Mouse (Mus musculus) lung, postnatal 0 days (tissue): ENCODE results near the gene Slc35g1. TPM values are rescaled to one million over a fixed set of nuclear protein-coding genes. Genes with fewer than 3 reads are reported as not detected.

Experiments
- ATAC-seq: fragments of 200-750 bp; cut with Nextera tagmentation; 2 replicates; pipeline ENCODE4 v1.8.0; 2017; ENCODE audit warnings: moderate library complexity
- DNase-seq: peaks from one replicate; pipeline ENCODE4 v3.0.0-alpha.2; 2016; ENCODE audit warnings: low spot score
- H3K27ac ChIP-seq: fragments of 300-500 bp; sonication (generic); 2 replicates; pipeline ENCODE4 v1.5.1; 2014; ENCODE audit warnings: antibody characterized with exemption, mild to moderate bottlenecking, low read length, mixed read lengths
- H3K27me3 ChIP-seq: fragments of 300-500 bp; sonication (generic); replicated peaks from 2 replicates; pipeline ENCODE4 v1.6.1; 2014; ENCODE audit warnings: low read length, mixed read lengths; ENCODE audit not compliant: insufficient read depth
- H3K36me3 ChIP-seq: fragments of 300-500 bp; sonication (generic); 2 replicates; pipeline ENCODE4 v1.6.1; 2014; ENCODE audit warnings: low read length, mixed read lengths; ENCODE audit not compliant: insufficient read depth
- H3K4me1 ChIP-seq: fragments of 300-500 bp; sonication (generic); 2 replicates; pipeline ENCODE4 v1.6.1; 2014; ENCODE audit warnings: antibody characterized with exemption, low read depth, low read length, mixed read lengths; ENCODE audit not compliant: insufficient read depth
- H3K4me2 ChIP-seq: fragments of 300-500 bp; sonication (generic); replicated peaks from 2 replicates; pipeline ENCODE4 v1.6.1; 2014; ENCODE audit warnings: low read depth, mild to moderate bottlenecking, low read length, moderate library complexity, mixed read lengths
- H3K4me3 ChIP-seq: fragments of 300-500 bp; sonication (generic); 2 replicates; pipeline ENCODE4 v1.5.1; 2014; ENCODE audit warnings: low read depth, low read length
- H3K9ac ChIP-seq: fragments of 300-500 bp; sonication (generic); replicated peaks from 2 replicates; pipeline ENCODE4 v1.6.1; 2014; ENCODE audit warnings: low read depth, mild to moderate bottlenecking
- H3K9me3 ChIP-seq: fragments of 300-500 bp; sonication (generic); 2 replicates; pipeline ENCODE4 v1.6.1; 2016; ENCODE audit warnings: low read length, mixed read lengths
- CTCF ChIP-seq: IDR thresholded peaks from 2 replicates; pipeline ENCODE4 v1.5.1; 2016; ENCODE audit warnings: antibody characterized with exemption, mild to moderate bottlenecking
- EP300 ChIP-seq: IDR thresholded peaks from 2 replicates; pipeline ENCODE4 v1.6.1; 2016; ENCODE audit warnings: antibody characterized with exemption, mild to moderate bottlenecking, control low read depth
- WGBS: fragments of 180-500 bp; shearing (Covaris S2); extraction: QIAGEN DNeasy Blood & Tissue Kit; methylation state at CpG from one replicate; pipeline ENCODE4 v1.1.7; 2014; 5-methylcytosine and 5-hydroxymethylcytosine counted together
- polyA plus RNA-seq: library from polyadenylated mRNA; unstranded; fragments of >200 nt; fragmentation: Nextera tagmentation; extraction: Ambion mirVana; gene quantifications from 2 replicates; pipeline ENCODE4 v1.2.1, GENCODE M21; 2015

The Slc35g1 gene
- polyA plus RNA-seq, 1 experiment from 2014 or later: 3.2 TPM

DNA sequence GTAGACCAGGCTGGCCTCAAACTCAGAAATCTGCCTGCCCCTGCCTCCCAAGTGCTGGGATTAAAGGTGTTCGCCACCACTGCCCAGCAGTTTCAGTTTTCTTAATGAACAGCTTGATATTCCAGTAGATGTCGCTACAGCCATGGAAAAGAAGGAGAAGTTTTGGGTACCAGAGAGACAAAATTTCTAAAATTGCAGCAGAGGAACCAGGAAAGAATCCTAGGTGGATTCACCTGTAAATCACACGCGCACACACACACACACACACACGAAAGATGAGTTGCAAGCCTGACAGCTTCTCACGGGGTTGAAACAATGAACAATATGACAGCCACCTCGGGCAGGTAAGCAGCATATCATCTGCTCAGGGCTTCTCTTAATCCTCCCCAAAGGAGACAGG lies 28.1 kb downstream of the Slc35g1 start:
- Histone ChIP-seq H3K4me3 (no peak overlapping the region), H3K36me3 (no peaks in the 10 kb centered on the region), H3K4me2 (no peak overlapping the region), H3K27me3 (no peaks in the 10 kb centered on the region), H3K9me3 (no peaks in the 10 kb centered on the region), H3K27ac (no peak overlapping the region), H3K4me1 (no peaks in the 10 kb centered on the region), H3K9ac (no peak overlapping the region)
- ATAC-seq: no peak
- 41% methylated on average over 7 of the region's 7 CpGs for WGBS
- TF ChIP-seq CTCF (peak; percentile 69), EP300 (no peak)
- DNase-seq: peak; percentile 62

DNA sequence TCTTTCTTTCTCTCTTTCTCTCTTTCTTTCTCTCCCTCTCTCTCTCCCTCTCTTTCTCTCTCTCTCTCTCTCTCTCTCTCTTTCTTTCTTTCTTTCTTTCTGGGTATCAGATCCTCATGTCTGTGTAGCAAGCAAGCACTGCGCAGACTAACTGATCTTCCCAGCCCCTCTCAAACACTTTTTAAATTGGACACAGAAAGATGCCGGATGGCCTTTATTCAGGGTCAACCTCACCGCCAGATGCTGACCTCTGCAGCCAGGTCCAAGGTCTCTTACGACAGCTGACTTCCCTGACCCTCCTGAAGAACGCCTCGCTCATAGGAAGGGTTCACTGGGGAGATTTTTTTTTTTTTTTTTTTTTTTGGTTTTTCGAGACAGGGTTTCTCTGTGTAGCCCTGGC lies 28.8 kb downstream of the Slc35g1 start:
- WGBS: 83% methylated on average over 6 of the region's 7 CpGs
- Histone ChIP-seq H3K27me3 (no peaks in the 10 kb centered on the region), H3K4me1 (no peaks in the 10 kb centered on the region), H3K27ac (no peak overlapping the region), H3K4me3 (no peak overlapping the region), H3K4me2 (no peak overlapping the region), H3K9me3 (no peaks in the 10 kb centered on the region), H3K36me3 (no peaks in the 10 kb centered on the region), H3K9ac (no peak overlapping the region)
- ATAC-seq (no peak), DNase-seq (no peak)
- TF ChIP-seq EP300: no peak
- no peak for TF ChIP-seq CTCF

DNA sequence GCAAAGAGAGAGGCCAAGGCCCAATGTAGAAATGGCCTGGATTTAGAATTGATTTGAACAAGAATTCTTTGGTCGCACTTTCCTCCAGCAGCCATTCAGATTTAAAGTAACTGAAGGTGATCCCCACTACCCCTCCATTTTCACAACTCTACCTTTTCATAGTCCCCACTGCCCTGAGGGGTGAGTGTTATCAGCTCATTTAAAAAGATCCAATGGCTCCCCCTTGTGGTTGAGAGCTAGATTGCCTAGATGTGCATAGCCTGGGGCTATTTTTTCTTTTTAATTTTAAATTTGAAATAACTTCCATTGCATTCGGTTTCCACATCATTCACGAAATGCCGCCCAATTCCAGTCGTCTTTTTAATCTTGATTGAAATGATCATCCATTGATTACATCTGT lies 33.5 kb downstream of the Slc35g1 start:
- 42% methylated on average over 5 of the region's 5 CpGs for WGBS
- DNase-seq: peak; percentile 56
- Histone ChIP-seq H3K4me3 (no peak overlapping the region), H3K36me3 (no peaks in the 10 kb centered on the region), H3K27me3 (no peaks in the 10 kb centered on the region), H3K4me1 (no peaks in the 10 kb centered on the region), H3K9me3 (no peaks in the 10 kb centered on the region), H3K9ac (no peak overlapping the region), H3K27ac (no peak overlapping the region), H3K4me2 (no peak overlapping the region)
- no peak for ATAC-seq
- TF ChIP-seq EP300 (no peak), CTCF (peak; percentile 67)

DNA sequence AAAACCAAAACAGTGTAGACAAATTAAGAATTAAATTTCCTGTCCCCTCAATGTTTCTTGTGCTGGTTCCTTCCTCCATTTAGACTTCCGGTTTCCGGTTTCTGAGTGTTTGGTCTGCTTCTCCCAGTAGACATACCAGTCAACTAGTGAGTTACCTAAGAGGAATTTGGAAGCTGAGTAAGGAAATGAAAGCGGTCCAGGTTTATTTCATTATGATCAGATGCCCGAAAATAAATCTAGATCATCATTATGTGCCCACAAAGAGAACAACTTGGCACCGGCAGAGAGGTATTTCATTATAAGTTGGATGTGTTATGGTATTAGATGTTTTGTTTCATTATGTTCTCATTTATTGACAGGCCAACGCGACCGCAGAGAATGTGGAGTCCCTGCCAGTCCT lies 34.7 kb downstream of the Slc35g1 start:
- DNase-seq (no peak), ATAC-seq (no peak)
- no peak overlapping the region for H3K4me2 ChIP-seq
- no peaks in the 10 kb centered on the region for H3K36me3 ChIP-seq
- H3K27ac ChIP-seq: no peak overlapping the region
- H3K27me3 ChIP-seq: no peaks in the 10 kb centered on the region
- no peaks in the 10 kb centered on the region for H3K9me3 ChIP-seq
- no peak overlapping the region for H3K4me3 ChIP-seq
- no peak for TF ChIP-seq EP300
- TF ChIP-seq CTCF: no peak
- WGBS: 84% methylated on average over 8 of the region's 8 CpGs
- no peak overlapping the region for H3K9ac ChIP-seq
- no peaks in the 10 kb centered on the region for H3K4me1 ChIP-seq

DNA sequence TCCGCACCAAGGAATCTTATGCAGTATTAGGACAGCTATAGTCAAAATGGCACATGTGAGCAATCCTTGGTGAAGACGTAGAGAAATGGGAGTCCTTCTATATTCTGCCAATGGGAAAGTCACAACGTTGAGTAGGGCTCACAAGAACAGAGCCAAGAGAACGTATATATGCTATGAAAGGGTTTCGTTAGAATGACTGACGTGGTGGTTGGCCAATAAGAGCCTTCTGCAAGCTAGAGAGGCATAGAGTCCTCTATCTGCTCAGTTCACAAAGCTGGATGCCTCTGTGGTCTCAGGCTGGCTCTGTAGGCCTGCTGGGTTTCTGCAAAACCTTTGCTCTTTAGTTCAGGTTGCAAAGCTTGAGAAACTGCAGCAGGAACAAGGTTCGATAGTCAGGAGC lies 35.5 kb downstream of the Slc35g1 start:
- Histone ChIP-seq H3K4me3 (no peak overlapping the region), H3K27ac (no peak overlapping the region), H3K36me3 (no peaks in the 10 kb centered on the region), H3K27me3 (no peaks in the 10 kb centered on the region), H3K4me1 (no peaks in the 10 kb centered on the region), H3K9me3 (no peaks in the 10 kb centered on the region), H3K9ac (no peak overlapping the region), H3K4me2 (no peak overlapping the region)
- ATAC-seq: no peak
- TF ChIP-seq CTCF (no peak), EP300 (no peak)
- WGBS: 84% methylated on average over 7 of the region's 7 CpGs
- no peak for DNase-seq

DNA sequence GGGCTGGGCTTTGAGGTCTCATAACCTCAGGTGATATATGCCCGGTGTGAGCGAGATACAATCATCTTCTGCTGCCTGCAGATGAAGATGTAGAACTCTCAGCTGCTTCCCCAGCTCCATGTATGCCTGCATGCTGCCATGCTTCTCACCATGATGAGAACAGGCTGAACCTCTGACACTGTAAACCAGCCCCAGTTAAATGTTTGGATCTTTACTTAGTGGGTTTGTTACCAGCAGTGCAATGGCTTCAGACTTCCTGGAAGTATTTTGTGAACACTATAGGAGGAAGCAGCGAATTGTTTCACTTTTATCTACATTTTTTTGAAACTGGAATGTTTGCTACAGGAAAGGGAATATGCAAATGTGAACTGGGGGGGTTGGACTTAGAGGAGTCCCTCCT lies 36.2 kb downstream of the Slc35g1 start:
- Histone ChIP-seq H3K27me3 (no peaks in the 10 kb centered on the region), H3K4me3 (no peak overlapping the region), H3K36me3 (no peaks in the 10 kb centered on the region), H3K4me1 (no peaks in the 10 kb centered on the region), H3K9ac (no peak overlapping the region), H3K9me3 (no peaks in the 10 kb centered on the region), H3K27ac (no peak overlapping the region), H3K4me2 (no peak overlapping the region)
- 85% methylated on average over 3 of the region's 3 CpGs for WGBS
- TF ChIP-seq EP300 (no peak), CTCF (no peak)
- DNase-seq (no peak), ATAC-seq (no peak)

DNA sequence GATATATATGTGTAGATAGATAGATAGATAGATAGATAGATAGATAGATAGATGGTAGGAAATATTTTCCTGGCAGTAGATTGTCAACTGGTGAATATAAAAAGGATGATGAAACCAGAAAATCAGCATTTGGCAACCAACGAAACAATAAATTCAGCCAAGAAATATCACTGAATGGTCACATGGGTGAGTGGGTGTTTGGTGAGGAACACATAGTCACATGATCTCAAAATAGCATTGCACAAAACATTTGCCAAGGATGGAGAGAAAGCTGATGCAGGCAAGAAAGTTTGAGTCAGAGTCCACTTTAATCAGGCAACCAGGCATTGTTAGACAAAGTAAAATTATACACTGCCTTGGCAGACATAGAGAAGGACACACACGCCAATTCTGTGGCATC lies 37.6 kb downstream of the Slc35g1 start:
- no peaks in the 10 kb centered on the region for H3K9me3 ChIP-seq
- no peaks in the 10 kb centered on the region for H3K4me1 ChIP-seq
- 71% methylated on average over 2 of the region's 2 CpGs for WGBS
- no peak overlapping the region for H3K4me2 ChIP-seq
- H3K9ac ChIP-seq: no peak overlapping the region
- DNase-seq: peak; percentile 8
- no peak for TF ChIP-seq EP300
- no peak for TF ChIP-seq CTCF
- H3K27me3 ChIP-seq: no peaks in the 10 kb centered on the region
- ATAC-seq: no peak
- H3K27ac ChIP-seq: no peak overlapping the region
- H3K36me3 ChIP-seq: no peaks in the 10 kb centered on the region
- H3K4me3 ChIP-seq: no peak overlapping the region
